Mouse (Mus musculus) MN1 (cell line): Measurements from ENCODE around the gene Uvrag.
A peak's percentile ranks its signal among the peaks of the same experiment; 100 is the strongest.

ENCODE experiments used
- DNase-seq: peaks from one replicate; pipeline ENCODE4 v3.0.0-alpha.2; 2016; ENCODE audit warnings: low spot score

Gene Uvrag

DNA sequence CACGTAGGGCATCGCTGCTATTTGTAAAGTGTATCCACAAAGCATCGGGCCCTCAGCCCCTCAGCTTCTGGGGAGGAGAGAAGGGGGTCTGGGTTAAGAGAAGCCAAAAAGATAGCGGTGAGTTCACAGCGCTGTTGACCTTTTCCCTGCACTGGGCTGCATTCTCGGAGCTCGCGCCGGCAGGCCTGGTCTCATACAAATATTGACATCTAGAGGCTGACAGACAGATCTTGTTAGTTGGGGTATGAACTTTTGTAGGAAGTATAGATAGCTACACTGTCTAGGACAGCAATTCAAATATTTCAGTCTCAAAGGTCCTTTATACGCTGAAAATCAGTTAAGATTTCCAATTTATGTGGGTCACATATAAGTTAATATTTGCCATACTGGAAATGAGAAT, 205.7 kb downstream of the Uvrag start:
- DNase-seq = no peak

- peak; percentile 48 for DNase-seq
Observed at GRCm38 (mm10) chr7:98928336-98929025, 212.5 kb downstream of the Uvrag start.

- no peak for DNase-seq
Observed at GRCm38 (mm10) chr7:98926906-98927528, 213.9 kb downstream of the Uvrag start.

DNA sequence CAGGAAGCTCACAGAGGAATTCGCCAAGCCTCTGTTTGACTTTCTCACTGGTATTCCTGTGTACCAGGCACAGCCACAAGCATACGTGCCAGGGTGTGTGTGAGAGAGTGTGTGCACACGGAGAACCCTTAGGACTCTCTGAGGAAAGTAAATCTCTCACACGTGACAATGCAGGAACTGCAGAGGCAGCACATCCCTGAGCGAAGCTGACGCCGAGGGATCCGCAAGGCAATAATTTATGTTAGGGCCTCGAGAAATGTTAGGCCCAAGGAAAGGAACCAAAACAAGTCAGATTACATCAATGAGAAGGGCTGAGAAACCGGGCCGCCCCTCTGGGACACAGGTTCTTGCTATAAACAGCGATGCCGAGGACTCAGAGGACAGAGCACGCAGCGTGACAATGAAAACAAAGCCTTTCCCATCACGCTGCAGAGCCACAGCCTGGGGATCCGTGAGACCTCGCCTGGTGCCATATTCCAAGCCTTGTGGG, 216.5 kb downstream of the Uvrag start:
- DNase-seq = no peak

GRCm38 (mm10) chr7:98922984-98923383, 218.0 kb downstream of the Uvrag start:
- DNase-seq = no peak

GRCm38 (mm10) chr7:98917407-98917806, 223.5 kb downstream of the Uvrag start:
- no peak for DNase-seq

DNA sequence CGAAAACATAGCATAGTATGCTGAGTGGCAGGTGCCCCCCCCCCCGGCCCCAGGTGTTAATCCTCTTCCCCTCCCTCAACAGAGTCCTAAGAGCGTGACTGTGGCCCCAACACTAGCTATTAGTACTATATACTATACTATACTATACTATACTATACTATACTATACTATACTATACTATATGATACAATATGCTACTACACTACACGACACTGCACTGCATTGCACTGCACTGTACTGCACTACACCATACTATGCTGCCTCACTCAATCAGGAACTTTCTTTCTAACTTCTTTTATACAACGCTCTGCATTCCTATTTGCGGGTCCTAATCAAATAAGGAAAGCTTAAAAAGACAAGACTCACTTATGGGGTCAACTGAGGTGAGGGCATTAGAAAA, 224.4 kb downstream of the Uvrag start:
- DNase-seq = no peak

- DNase-seq = no peak
Observed at GRCm38 (mm10) chr7:98912953-98913360, 228.0 kb downstream of the Uvrag start.

DNA sequence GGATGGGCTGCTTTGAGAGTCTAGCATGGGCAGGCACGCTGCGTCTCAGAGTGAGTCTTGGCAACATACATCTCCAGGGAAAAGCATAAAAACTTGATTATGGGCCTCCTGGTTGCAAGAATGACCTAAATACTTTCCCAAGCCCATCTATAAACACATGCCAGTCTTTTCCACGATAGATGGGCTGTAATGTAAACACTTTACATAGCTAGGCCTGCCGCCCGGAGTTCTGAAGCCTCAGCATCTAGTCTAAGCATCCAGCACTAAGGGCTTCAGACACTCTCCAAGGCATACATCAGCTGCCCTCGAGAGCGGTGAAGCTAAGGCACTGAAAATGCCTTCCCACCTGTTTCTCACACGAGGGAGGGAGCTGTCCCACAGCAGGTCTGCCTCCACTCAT, 229.7 kb downstream of the Uvrag start:
- no peak for DNase-seq

GRCm38 (mm10) chr7:98910712-98911111, 230.2 kb downstream of the Uvrag start:
- DNase-seq = no peak

- DNase-seq = no peak
Observed at GRCm38 (mm10) chr7:98910164-98910563, 230.8 kb downstream of the Uvrag start.

DNA sequence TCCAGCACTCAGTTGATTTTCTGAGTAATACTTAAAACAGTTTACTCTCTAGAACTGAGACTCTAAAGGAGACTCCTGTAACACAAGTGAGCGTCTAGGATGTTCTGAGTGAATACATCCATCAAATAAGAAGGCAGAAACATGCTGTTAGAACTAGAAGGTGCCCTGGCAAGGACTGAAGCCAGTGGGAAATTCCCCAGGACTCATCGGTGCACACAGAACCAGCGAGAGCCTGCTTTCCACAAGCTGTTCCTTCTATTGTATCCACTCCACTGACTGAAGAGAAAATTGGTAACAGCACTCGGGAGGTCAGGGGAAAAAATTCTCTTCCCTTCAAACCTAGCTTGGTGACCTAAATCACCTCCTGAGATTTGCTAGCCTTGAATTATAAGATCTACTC, 233.5 kb downstream of the Uvrag start:
- DNase-seq = no peak

- DNase-seq = no peak
Observed at GRCm38 (mm10) chr7:98904659-98905362, 236.1 kb downstream of the Uvrag start.

GRCm38 (mm10) chr7:98903884-98904283, 237.1 kb downstream of the Uvrag start:
- DNase-seq = no peak

GRCm38 (mm10) chr7:98901120-98901519, 239.8 kb downstream of the Uvrag start:
- no peak for DNase-seq

- no peak for DNase-seq
Observed at GRCm38 (mm10) chr7:98899815-98900214, 241.1 kb downstream of the Uvrag start.

DNA sequence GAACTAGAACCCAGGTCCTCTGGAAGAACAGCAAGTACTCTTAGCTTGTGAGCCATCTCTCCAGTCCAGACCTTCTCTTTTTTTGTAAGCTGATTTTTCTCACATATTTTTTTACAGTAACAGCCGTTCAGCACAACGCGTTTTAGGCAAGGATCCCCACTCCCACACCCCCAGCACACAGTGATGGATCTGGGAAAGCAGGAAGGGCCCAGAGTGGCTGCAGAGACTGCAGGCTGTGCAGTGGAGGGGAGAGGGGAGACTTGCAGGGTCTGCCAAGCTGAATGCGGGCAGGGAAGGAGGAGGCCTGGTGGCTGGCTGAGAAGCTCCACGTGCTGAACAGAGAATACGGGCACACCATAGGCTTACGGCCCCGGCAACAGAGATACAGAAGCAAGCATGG, 243.6 kb downstream of the Uvrag start:
- no peak for DNase-seq

GRCm38 (mm10) chr7:98895501-98896095, 245.3 kb downstream of the Uvrag start:
- DNase-seq = no peak

DNA sequence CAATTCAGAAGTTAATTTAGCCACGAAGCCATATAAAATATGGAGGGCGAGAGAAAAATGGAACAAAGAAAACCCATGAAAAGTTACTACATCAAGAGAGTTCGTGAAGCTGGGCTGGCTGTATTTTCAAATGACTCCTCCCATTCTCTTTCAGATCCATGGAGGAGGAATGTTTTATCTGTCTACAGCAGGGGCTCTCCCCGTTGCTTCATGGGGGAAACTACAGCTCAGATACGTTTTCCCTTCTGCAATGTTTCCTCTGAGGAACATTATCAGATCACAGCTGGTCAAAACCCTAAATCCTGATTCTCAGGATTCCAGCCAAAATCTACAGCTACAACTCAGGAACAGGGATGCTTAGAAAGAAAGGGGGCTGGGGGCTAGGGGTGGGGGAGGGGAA, 246.2 kb downstream of the Uvrag start:
- DNase-seq = no peak

- DNase-seq = no peak
Observed at GRCm38 (mm10) chr7:98894305-98894704, 246.6 kb downstream of the Uvrag start.

DNA sequence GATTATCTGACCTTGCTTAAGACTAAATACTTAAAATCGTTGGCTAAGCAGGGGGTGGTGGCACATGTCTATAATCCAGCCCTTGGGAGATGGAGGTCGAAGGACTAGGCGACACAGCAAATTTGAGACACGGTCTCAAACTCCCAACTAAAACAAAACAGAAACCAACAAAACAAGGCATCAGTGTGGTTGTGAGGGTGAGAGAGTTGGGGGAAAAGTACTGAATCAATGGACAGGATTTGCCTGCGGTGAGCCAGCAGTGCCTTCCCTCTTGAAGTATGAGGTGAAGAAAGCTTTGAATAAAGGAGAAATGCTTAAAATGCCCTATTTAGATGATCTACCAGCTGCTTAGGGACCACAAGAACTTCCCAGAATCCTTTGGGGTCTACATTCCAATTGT, 247.8 kb downstream of the Uvrag start:
- no peak for DNase-seq

- no peak for DNase-seq
Observed at GRCm38 (mm10) chr7:98889211-98889610, 251.7 kb downstream of the Uvrag start.

DNA sequence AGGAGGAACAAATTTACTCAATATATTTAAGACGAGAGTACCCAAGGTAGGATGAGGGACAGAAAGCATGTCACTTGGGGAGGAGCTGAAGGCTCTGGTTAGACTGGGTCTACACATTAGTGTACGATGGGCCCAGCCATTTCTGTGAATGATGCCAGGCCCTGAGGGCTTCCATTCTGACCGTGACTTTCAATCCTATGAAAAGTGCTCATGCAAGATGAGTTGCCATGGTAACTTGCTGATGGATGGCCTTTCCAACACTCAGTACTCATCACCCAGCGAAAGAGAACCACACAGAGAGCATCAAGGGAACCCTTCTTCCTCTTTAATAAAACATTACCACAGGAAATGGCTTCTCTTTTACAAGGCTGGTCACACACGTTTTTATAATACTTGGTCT, 252.1 kb downstream of the Uvrag start:
- no peak for DNase-seq
